Mouse (Mus musculus): Measurements from ENCODE around the gene Atxn7l1. TPM values are rescaled to one million over a fixed set of nuclear protein-coding genes. Genes with fewer than 3 reads are reported as not detected.

The Atxn7l1 gene
- total and polyA plus RNA-seq, 2 experiments from 2014 or later = 15.8 to 24.9 TPM

GRCm38 (mm10) chr12:33251399-33251798 is 103.9 kb downstream of the Atxn7l1 start:
- Histone ChIP-seq H3K9ac (replicated peaks; ENCODE audit: low read length) (no peak overlapping the region), H3K4me3 (ENCODE audit: low read length) (no peak overlapping the region), H3K4me2 (ENCODE audit: low read depth, low read length) (no peak overlapping the region), H3K4me1 (ENCODE audit: insufficient read depth, low read length) (peaks cover 14% of the 10 kb centered on the region), H3K9me3 (ENCODE audit: low read length) (no peaks in the 10 kb centered on the region), H3K36me3 (ENCODE audit: insufficient read depth, low read length) (no peaks in the 10 kb centered on the region), H3K27ac (0 out of 2 replicates have a peak overlapping the region, but pooled peaks have one; percentile 20), H3K27me3 (ENCODE audit: insufficient read depth, low read length) (no peaks in the 10 kb centered on the region)
- no peak for TF ChIP-seq CTCF (IDR thresholded peaks at IDR 0.05; ENCODE audit: low read depth)
- DNase-seq (ENCODE audit: low spot score) = no peak
- 55% methylated on average over 8 of the region's 8 CpGs for WGBS
- no peak for ATAC-seq

GRCm38 (mm10) chr12:33252621-33253020 is 105.1 kb downstream of the Atxn7l1 start:
- no peak for DNase-seq (ENCODE audit: low spot score)
- Histone ChIP-seq H3K27me3 (ENCODE audit: insufficient read depth, low read length) (no peaks in the 10 kb centered on the region), H3K4me2 (ENCODE audit: low read depth, low read length) (no peak overlapping the region), H3K27ac (peak overlapping the region; percentile 52; the same call in 1 of the 2 replicates), H3K4me1 (ENCODE audit: insufficient read depth, low read length) (peaks cover 9% of the 10 kb centered on the region), H3K4me3 (ENCODE audit: low read length) (no peak overlapping the region), H3K9me3 (ENCODE audit: low read length) (no peaks in the 10 kb centered on the region), H3K9ac (replicated peaks; ENCODE audit: low read length) (no peak overlapping the region), H3K36me3 (ENCODE audit: insufficient read depth, low read length) (no peaks in the 10 kb centered on the region)
- TF ChIP-seq CTCF (IDR thresholded peaks at IDR 0.05; ENCODE audit: low read depth) = no peak
- no peak for ATAC-seq
- 76% methylated on average over 6 of the region's 6 CpGs for WGBS

- Histone ChIP-seq H3K4me1 (ENCODE audit: insufficient read depth, low read length) (peaks cover 9% of the 10 kb centered on the region), H3K9ac (replicated peaks; ENCODE audit: low read length) (no peak overlapping the region)
- ATAC-seq = peak; percentile 19; the same call in 1 of the 2 replicates
Observed at GRCm38 (mm10) chr12:33253206-33253605, 105.7 kb downstream of the Atxn7l1 start.

GRCm38 (mm10) chr12:33255256-33255655 is 107.8 kb downstream of the Atxn7l1 start:
- DNase-seq (ENCODE audit: low spot score) = no peak
- Histone ChIP-seq H3K9ac (replicated peaks; ENCODE audit: low read length) (no peak overlapping the region), H3K36me3 (ENCODE audit: insufficient read depth, low read length) (0 out of 2 replicates have a peak, but pooled peaks cover 4% of the 10 kb centered on the region), H3K27ac (no peak overlapping the region), H3K4me3 (ENCODE audit: low read length) (no peak overlapping the region), H3K4me2 (ENCODE audit: low read depth, low read length) (no peak overlapping the region), H3K9me3 (ENCODE audit: low read length) (no peaks in the 10 kb centered on the region), H3K4me1 (ENCODE audit: insufficient read depth, low read length) (peaks cover 9% of the 10 kb centered on the region), H3K27me3 (ENCODE audit: insufficient read depth, low read length) (no peaks in the 10 kb centered on the region)
- 84% methylated on average over 2 of the region's 2 CpGs for WGBS
- no peak for ATAC-seq
- TF ChIP-seq CTCF (IDR thresholded peaks at IDR 0.05; ENCODE audit: low read depth) = no peak

More at GRCm38 (mm10) chr12:33253206-33253605, 105.7 kb downstream of the Atxn7l1 start:
- Histone ChIP-seq H3K27me3 (ENCODE audit: insufficient read depth, low read length) (no peaks in the 10 kb centered on the region), H3K4me2 (ENCODE audit: low read depth, low read length) (no peak overlapping the region), H3K9me3 (ENCODE audit: low read length) (no peaks in the 10 kb centered on the region), H3K4me3 (ENCODE audit: low read length) (no peak overlapping the region), H3K27ac (peak overlapping the region; percentile 52; the same call in 1 of the 2 replicates), H3K36me3 (ENCODE audit: insufficient read depth, low read length) (0 out of 2 replicates have a peak, but pooled peaks cover under 1% of the 10 kb centered on the region)
- no peak for TF ChIP-seq CTCF (IDR thresholded peaks at IDR 0.05; ENCODE audit: low read depth)
- DNase-seq (ENCODE audit: low spot score) = peak; percentile 38
- WGBS = 30% methylated on average over 9 of the region's 9 CpGs

GRCm38 (mm10) chr12:33256426-33256825 is 108.9 kb downstream of the Atxn7l1 start:
- Histone ChIP-seq H3K9me3 (ENCODE audit: low read length) (no peaks in the 10 kb centered on the region), H3K36me3 (ENCODE audit: insufficient read depth, low read length) (0 out of 2 replicates have a peak, but pooled peaks cover 4% of the 10 kb centered on the region), H3K4me1 (ENCODE audit: insufficient read depth, low read length) (peaks cover 9% of the 10 kb centered on the region), H3K27me3 (ENCODE audit: insufficient read depth, low read length) (no peaks in the 10 kb centered on the region), H3K4me3 (ENCODE audit: low read length) (no peak overlapping the region), H3K4me2 (ENCODE audit: low read depth, low read length) (no peak overlapping the region), H3K27ac (no peak overlapping the region), H3K9ac (replicated peaks; ENCODE audit: low read length) (no peak overlapping the region)
- WGBS = 98% methylated on average over 6 of the region's 6 CpGs
- DNase-seq (ENCODE audit: low spot score) (no peak), ATAC-seq (no peak)
- no peak for TF ChIP-seq CTCF (IDR thresholded peaks at IDR 0.05; ENCODE audit: low read depth)

GRCm38 (mm10) chr12:33258995-33259529 is 111.6 kb downstream of the Atxn7l1 start:
- 86% methylated on average over 5 of the region's 5 CpGs for WGBS
- Histone ChIP-seq H3K27me3 (ENCODE audit: insufficient read depth, low read length) (no peaks in the 10 kb centered on the region), H3K4me1 (ENCODE audit: insufficient read depth, low read length) (no peaks in the 10 kb centered on the region), H3K27ac (no peak overlapping the region), H3K9me3 (ENCODE audit: low read length) (no peaks in the 10 kb centered on the region), H3K36me3 (ENCODE audit: insufficient read depth, low read length) (0 out of 2 replicates have a peak, but pooled peaks cover 4% of the 10 kb centered on the region), H3K9ac (replicated peaks; ENCODE audit: low read length) (no peak overlapping the region), H3K4me2 (ENCODE audit: low read depth, low read length) (no peak overlapping the region), H3K4me3 (ENCODE audit: low read length) (no peak overlapping the region)
- DNase-seq (ENCODE audit: low spot score) = no peak
- no peak for TF ChIP-seq CTCF (IDR thresholded peaks at IDR 0.05; ENCODE audit: low read depth)
- no peak for ATAC-seq

- 0 out of 2 replicates have a peak, but pooled peaks cover 4% of the 10 kb centered on the region for H3K36me3 ChIP-seq (ENCODE audit: insufficient read depth, low read length)
- ATAC-seq (no peak), DNase-seq (ENCODE audit: low spot score) (no peak)
- 87% methylated on average over 7 of the region's 7 CpGs for WGBS
- no peaks in the 10 kb centered on the region for H3K9me3 ChIP-seq (ENCODE audit: low read length)
- H3K4me2 ChIP-seq (ENCODE audit: low read depth, low read length) = no peak overlapping the region
- H3K27ac ChIP-seq = no peak overlapping the region
- H3K4me1 ChIP-seq (ENCODE audit: insufficient read depth, low read length) = no peaks in the 10 kb centered on the region
- H3K9ac ChIP-seq (replicated peaks; ENCODE audit: low read length) = no peak overlapping the region
- TF ChIP-seq CTCF (IDR thresholded peaks at IDR 0.05; ENCODE audit: low read depth) = no peak
- H3K4me3 ChIP-seq (ENCODE audit: low read length) = no peak overlapping the region
- no peaks in the 10 kb centered on the region for H3K27me3 ChIP-seq (ENCODE audit: insufficient read depth, low read length)
Observed at GRCm38 (mm10) chr12:33260575-33260974, 113.1 kb downstream of the Atxn7l1 start.
